Mouse (Mus musculus): Measurements from ENCODE around the gene Gm28360.
"Not testable (repeated sequence)": the region's sequence is repeated elsewhere in the genome, so short reads cannot be mapped to it uniquely, and the experiment has no call there.

Gene Gm28360

DNA sequence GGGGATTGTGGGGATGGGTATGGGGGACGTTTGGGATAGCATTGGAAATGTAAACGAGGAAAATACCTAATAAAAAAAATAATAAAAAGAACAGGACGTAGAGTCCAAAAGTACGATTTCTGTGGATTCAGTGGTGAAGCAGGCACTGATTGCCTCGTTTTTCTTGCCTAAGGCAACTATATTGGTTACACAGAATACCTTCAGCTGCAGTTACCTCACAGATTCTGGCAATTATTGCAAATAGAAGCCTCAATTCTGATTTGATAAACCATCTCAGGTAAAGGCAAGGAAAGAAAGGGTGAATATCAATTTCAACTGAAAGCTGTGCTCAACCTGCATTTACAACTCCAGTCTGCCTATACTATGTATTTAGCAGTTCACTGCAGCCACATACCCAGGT, at the start of gene Gm28360:
Gm28360 (plus strand) TSS at position 301 of the 400 bp plus-strand sequence.
- not testable (repeated sequence) for DNase-seq (ENCODE audit: low spot score in 2 of 2)

DNA sequence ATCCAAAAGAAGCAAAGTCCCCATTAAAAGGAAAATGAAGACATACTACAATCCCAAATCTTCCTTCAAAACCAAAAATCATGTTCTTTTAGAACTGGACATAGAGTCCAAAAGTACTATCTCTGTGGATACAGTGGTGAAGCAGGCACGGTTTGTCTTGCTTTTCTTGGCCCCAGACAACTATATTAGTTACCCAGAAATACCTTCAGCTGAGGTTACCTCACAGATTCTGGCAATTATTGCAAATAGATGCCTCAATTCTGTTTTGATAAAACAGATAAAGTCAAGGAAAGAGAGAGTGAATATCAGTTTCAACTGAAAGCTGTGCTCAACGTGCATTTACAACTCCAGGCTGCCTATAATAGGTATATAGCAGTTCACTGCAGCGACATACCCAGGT, 49.0 kb upstream of the Gm28360 start, which contains the start of gene B020011L13Rik:
B020011L13Rik (plus strand) TSS at position 301 of the 400 bp plus-strand sequence.
- not testable (repeated sequence) for DNase-seq (ENCODE audit: low spot score in 2 of 2)

DNA sequence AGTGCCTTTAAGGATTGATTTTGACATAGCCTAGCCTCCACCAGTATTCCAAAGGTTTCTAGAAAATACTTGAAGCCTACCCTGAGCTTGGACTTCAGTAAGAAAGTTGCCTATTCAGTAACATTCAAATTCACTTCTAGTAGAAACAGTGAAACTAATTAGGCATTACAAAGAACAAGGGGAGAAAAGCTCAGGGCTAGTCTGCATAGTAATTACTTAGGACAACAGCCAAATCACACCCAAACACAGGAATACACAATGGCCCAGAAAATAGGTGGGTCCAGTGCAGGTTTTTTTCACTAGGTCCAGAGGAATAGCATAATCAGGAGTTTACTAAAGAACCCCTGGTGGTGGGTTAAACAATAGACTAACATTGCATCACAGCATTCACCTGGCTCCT, 13.6 kb upstream of the Gm28360 start:
- not testable (repeated sequence) for DNase-seq (ENCODE audit: low spot score in 2 of 2)

DNA sequence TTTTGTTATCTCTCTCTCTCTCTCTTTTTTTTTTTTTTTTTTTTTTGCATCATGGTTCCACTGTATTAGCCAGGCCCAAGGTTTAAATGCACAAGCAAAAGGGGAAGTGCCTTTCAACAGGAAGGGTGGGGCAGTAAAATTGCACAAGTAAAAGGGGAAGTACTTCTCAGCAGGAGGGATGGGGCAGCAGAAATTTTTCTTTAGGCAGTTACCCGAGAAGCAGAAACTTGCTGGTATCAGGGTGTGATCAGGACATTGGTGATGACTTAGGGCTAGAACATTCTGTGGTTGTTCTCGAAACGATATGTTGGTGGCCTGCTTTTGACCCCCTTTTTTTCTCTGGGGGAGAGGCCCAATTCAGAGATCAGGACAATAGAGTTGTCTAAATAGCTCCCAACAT, 21.8 kb downstream of the Gm28360 start:
- not testable (repeated sequence) for DNase-seq (ENCODE audit: low spot score in 2 of 2)
